Mouse (Mus musculus): ENCODE data around the gene Tomm40l. TPM values are rescaled to one million over a fixed set of nuclear protein-coding genes. Genes with fewer than 3 reads are reported as not detected.

The Tomm40l gene
- 19.5 TPM for polyA plus RNA-seq (2015; fragmentation: Illumina TruSeq; extraction: RNeasy Lipid Tissue Mini Kit (QIAGEN cat#74804); ENCODE audit: insufficient read depth, low read depth, low replicate concordance)

GRCm38 (mm10) chr1:171222238-171223155 lies at the start of gene Tomm40l:
TSS of gene Tomm40l (minus strand) at chr1:171222514.

GRCm38 (mm10) chr1:171269848-171270572 lies 47.7 kb upstream of the Tomm40l start, which contains the start of gene B4galt3:
TSS of gene B4galt3 (plus strand) at chr1:171270328.

GRCm38 (mm10) chr1:171250680-171251593 lies 28.6 kb upstream of the Tomm40l start, which contains the start of gene Ndufs2:
TSS of gene Ndufs2 (minus strand) at chr1:171251388.

GRCm38 (mm10) chr1:171249913-171250600 lies 27.7 kb upstream of the Tomm40l start, which contains the start of gene Adamts4:
TSS of gene Adamts4 (plus strand) at chr1:171250421.

GRCm38 (mm10) chr1:171234126-171234525 lies 11.8 kb upstream of the Tomm40l start, which contains the start of gene Fcer1g:
TSS of gene Fcer1g (minus strand) at chr1:171234365.

GRCm38 (mm10) chr1:171224857-171225256 lies 2.5 kb upstream of the Tomm40l start, which contains the start of gene Apoa2:
TSS of gene Apoa2 (plus strand) at chr1:171225054.

GRCm38 (mm10) chr1:171213801-171214496 lies 8.4 kb downstream of the Tomm40l start, which contains the start of gene Nr1i3:
TSS of gene Nr1i3 (plus strand) at chr1:171213970.

GRCm38 (mm10) chr1:171195887-171196397 lies 26.4 kb downstream of the Tomm40l start, which contains the start of gene Pcp4l1:
TSS of gene Pcp4l1 (minus strand) at chr1:171196268.

Other genes with a start within 250 kb of the Tomm40l start
- gene Fcgr2b, start 246.0 kb downstream of the Tomm40l start, polyA plus RNA-seq (2015; fragmentation: Illumina TruSeq; extraction: RNeasy Lipid Tissue Mini Kit (QIAGEN cat#74804); ENCODE audit: insufficient read depth, low read depth, low replicate concordance): 6.6 TPM
- gene Fcgr4, start 203.6 kb downstream of the Tomm40l start, polyA plus RNA-seq (2015; fragmentation: Illumina TruSeq; extraction: RNeasy Lipid Tissue Mini Kit (QIAGEN cat#74804); ENCODE audit: insufficient read depth, low read depth, low replicate concordance): 0.68 TPM
- gene Fcgr3, start 157.6 kb downstream of the Tomm40l start, polyA plus RNA-seq (2015; fragmentation: Illumina TruSeq; extraction: RNeasy Lipid Tissue Mini Kit (QIAGEN cat#74804); ENCODE audit: insufficient read depth, low read depth, low replicate concordance): 10.0 TPM
- 1.6 TPM for gene Cfap126, start 108.6 kb downstream of the Tomm40l start, polyA plus RNA-seq (2015; fragmentation: Illumina TruSeq; extraction: RNeasy Lipid Tissue Mini Kit (QIAGEN cat#74804); ENCODE audit: insufficient read depth, low read depth, low replicate concordance)
- 17.8 TPM for gene Sdhc, start 71.9 kb downstream of the Tomm40l start, polyA plus RNA-seq (2015; fragmentation: Illumina TruSeq; extraction: RNeasy Lipid Tissue Mini Kit (QIAGEN cat#74804); ENCODE audit: insufficient read depth, low read depth, low replicate concordance)
- 1.4 TPM for gene Mpz, start 71.8 kb downstream of the Tomm40l start, polyA plus RNA-seq (2015; fragmentation: Illumina TruSeq; extraction: RNeasy Lipid Tissue Mini Kit (QIAGEN cat#74804); ENCODE audit: insufficient read depth, low read depth, low replicate concordance)
- gene Pcp4l1, start 26.2 kb downstream of the Tomm40l start, polyA plus RNA-seq (2015; fragmentation: Illumina TruSeq; extraction: RNeasy Lipid Tissue Mini Kit (QIAGEN cat#74804); ENCODE audit: insufficient read depth, low read depth, low replicate concordance): 10.0 TPM
- not detected for gene Nr1i3, start 8.5 kb downstream of the Tomm40l start, polyA plus RNA-seq (2015; fragmentation: Illumina TruSeq; extraction: RNeasy Lipid Tissue Mini Kit (QIAGEN cat#74804); ENCODE audit: insufficient read depth, low read depth, low replicate concordance)
- not detected for gene Apoa2, start 2.5 kb upstream of the Tomm40l start, polyA plus RNA-seq (2015; fragmentation: Illumina TruSeq; extraction: RNeasy Lipid Tissue Mini Kit (QIAGEN cat#74804); ENCODE audit: insufficient read depth, low read depth, low replicate concordance)
- gene Fcer1g, start 11.9 kb upstream of the Tomm40l start, polyA plus RNA-seq (2015; fragmentation: Illumina TruSeq; extraction: RNeasy Lipid Tissue Mini Kit (QIAGEN cat#74804); ENCODE audit: insufficient read depth, low read depth, low replicate concordance): 14.0 TPM
- 0.94 TPM for gene Adamts4, start 27.9 kb upstream of the Tomm40l start, polyA plus RNA-seq (2015; fragmentation: Illumina TruSeq; extraction: RNeasy Lipid Tissue Mini Kit (QIAGEN cat#74804); ENCODE audit: insufficient read depth, low read depth, low replicate concordance)
- gene Ndufs2, start 28.9 kb upstream of the Tomm40l start, polyA plus RNA-seq (2015; fragmentation: Illumina TruSeq; extraction: RNeasy Lipid Tissue Mini Kit (QIAGEN cat#74804); ENCODE audit: insufficient read depth, low read depth, low replicate concordance): 77.8 TPM
- gene B4galt3, start 47.8 kb upstream of the Tomm40l start, polyA plus RNA-seq (2015; fragmentation: Illumina TruSeq; extraction: RNeasy Lipid Tissue Mini Kit (QIAGEN cat#74804); ENCODE audit: insufficient read depth, low read depth, low replicate concordance): 14.4 TPM
- 18.2 TPM for gene Ppox, start 58.7 kb upstream of the Tomm40l start, polyA plus RNA-seq (2015; fragmentation: Illumina TruSeq; extraction: RNeasy Lipid Tissue Mini Kit (QIAGEN cat#74804); ENCODE audit: insufficient read depth, low read depth, low replicate concordance)
- gene Usp21, start 65.5 kb upstream of the Tomm40l start, polyA plus RNA-seq (2015; fragmentation: Illumina TruSeq; extraction: RNeasy Lipid Tissue Mini Kit (QIAGEN cat#74804); ENCODE audit: insufficient read depth, low read depth, low replicate concordance): 16.4 TPM
- 42.1 TPM for gene Ufc1, start 72.5 kb upstream of the Tomm40l start, polyA plus RNA-seq (2015; fragmentation: Illumina TruSeq; extraction: RNeasy Lipid Tissue Mini Kit (QIAGEN cat#74804); ENCODE audit: insufficient read depth, low read depth, low replicate concordance)
- gene Dedd, start 106.6 kb upstream of the Tomm40l start, polyA plus RNA-seq (2015; fragmentation: Illumina TruSeq; extraction: RNeasy Lipid Tissue Mini Kit (QIAGEN cat#74804); ENCODE audit: insufficient read depth, low read depth, low replicate concordance): 12.2 TPM
- gene Nit1, start 123.1 kb upstream of the Tomm40l start, polyA plus RNA-seq (2015; fragmentation: Illumina TruSeq; extraction: RNeasy Lipid Tissue Mini Kit (QIAGEN cat#74804); ENCODE audit: insufficient read depth, low read depth, low replicate concordance): 13.2 TPM
- 9.1 TPM for gene Pfdn2, start 123.2 kb upstream of the Tomm40l start, polyA plus RNA-seq (2015; fragmentation: Illumina TruSeq; extraction: RNeasy Lipid Tissue Mini Kit (QIAGEN cat#74804); ENCODE audit: insufficient read depth, low read depth, low replicate concordance)
- gene Klhdc9, start 138.3 kb upstream of the Tomm40l start, polyA plus RNA-seq (2015; fragmentation: Illumina TruSeq; extraction: RNeasy Lipid Tissue Mini Kit (QIAGEN cat#74804); ENCODE audit: insufficient read depth, low read depth, low replicate concordance): not detected
- gene Nectin4, start 147.6 kb upstream of the Tomm40l start, polyA plus RNA-seq (2015; fragmentation: Illumina TruSeq; extraction: RNeasy Lipid Tissue Mini Kit (QIAGEN cat#74804); ENCODE audit: insufficient read depth, low read depth, low replicate concordance): 0.87 TPM
- gene Arhgap30, start 166.4 kb upstream of the Tomm40l start, polyA plus RNA-seq (2015; fragmentation: Illumina TruSeq; extraction: RNeasy Lipid Tissue Mini Kit (QIAGEN cat#74804); ENCODE audit: insufficient read depth, low read depth, low replicate concordance): 1.7 TPM
- gene Usf1, start 188.8 kb upstream of the Tomm40l start, polyA plus RNA-seq (2015; fragmentation: Illumina TruSeq; extraction: RNeasy Lipid Tissue Mini Kit (QIAGEN cat#74804); ENCODE audit: insufficient read depth, low read depth, low replicate concordance): 36.3 TPM
- gene Tstd1, start 196.4 kb upstream of the Tomm40l start, polyA plus RNA-seq (2015; fragmentation: Illumina TruSeq; extraction: RNeasy Lipid Tissue Mini Kit (QIAGEN cat#74804); ENCODE audit: insufficient read depth, low read depth, low replicate concordance): 12.7 TPM
- gene F11r, start 215.0 kb upstream of the Tomm40l start, polyA plus RNA-seq (2015; fragmentation: Illumina TruSeq; extraction: RNeasy Lipid Tissue Mini Kit (QIAGEN cat#74804); ENCODE audit: insufficient read depth, low read depth, low replicate concordance): 23.8 TPM

All from pancreas, adult 10 weeks (tissue).